Mouse (Mus musculus) midbrain, embryonic 12.5 days (tissue): ENCODE measurements around the gene Col9a1. TPM values are rescaled to one million over a fixed set of nuclear protein-coding genes. Genes with fewer than 3 reads are reported as not detected.
A peak's percentile ranks its signal among the peaks of the same experiment; 100 is the strongest.

Experiments used
- ATAC-seq: fragments of 200-750 bp; cut with Nextera tagmentation; 2 replicates; pipeline ENCODE4 v1.8.0; 2017; ENCODE audit warnings: low read depth, moderate TSS enrichment, moderate library complexity; ENCODE audit not compliant: low FRiP score
- H3K27ac ChIP-seq: fragments of 300-500 bp; sonication (generic); replicated peaks from 2 replicates; pipeline ENCODE4 v1.5.1; 2016; ENCODE audit warnings: mild to moderate bottlenecking
- H3K27me3 ChIP-seq: fragments of 300-500 bp; sonication (generic); 2 replicates; pipeline ENCODE4 v1.6.1; 2016; ENCODE audit warnings: mild to moderate bottlenecking
- H3K36me3 ChIP-seq: fragments of 300-500 bp; sonication (generic); 2 replicates; pipeline ENCODE4 v1.6.1; 2016
- H3K4me1 ChIP-seq: fragments of 300-500 bp; sonication (generic); 2 replicates; pipeline ENCODE4 v1.6.1; 2016
- H3K4me2 ChIP-seq: fragments of 300-500 bp; sonication (generic); replicated peaks from 2 replicates; pipeline ENCODE4 v1.6.1; 2016; ENCODE audit warnings: mild to moderate bottlenecking, moderate library complexity
- H3K4me3 ChIP-seq: fragments of 300-500 bp; sonication (generic); 2 replicates; pipeline ENCODE4 v1.5.1; 2016; ENCODE audit warnings: mild to moderate bottlenecking
- H3K9ac ChIP-seq: fragments of 300-500 bp; sonication (generic); replicated peaks from 2 replicates; pipeline ENCODE4 v1.6.1; 2016; ENCODE audit warnings: mild to moderate bottlenecking, moderate library complexity
- H3K9me3 ChIP-seq: fragments of 300-500 bp; sonication (generic); 2 replicates; pipeline ENCODE4 v1.6.1; 2016; ENCODE audit warnings: mild to moderate bottlenecking
- WGBS: fragments of 180-500 bp; shearing (Covaris S2); methylation state at CpG from one replicate; pipeline ENCODE4 v1.1.7; 2016; 5-methylcytosine and 5-hydroxymethylcytosine counted together
- polyA plus RNA-seq: library from polyadenylated mRNA; unstranded; fragments of >200 nt; fragmentation: Nextera tagmentation; extraction: Ambion mirVana; gene quantifications from 2 replicates; pipeline ENCODE4 v1.2.1, GENCODE M21; 2016

Gene Col9a1
- polyA plus RNA-seq, 1 experiment from 2014 or later, result 23.4 TPM

- WGBS, result 81% methylated on average over 3 of the region's 3 CpGs
- H3K36me3 ChIP-seq, result no peaks in the 10 kb centered on the region
- no peak overlapping the region for H3K4me3 ChIP-seq
- H3K4me2 ChIP-seq, result no peak overlapping the region
- H3K27me3 ChIP-seq, result no peaks in the 10 kb centered on the region
- no peak overlapping the region for H3K9ac ChIP-seq
- H3K27ac ChIP-seq, result no peak overlapping the region
- H3K9me3 ChIP-seq, result no peaks in the 10 kb centered on the region
- H3K4me1 ChIP-seq, result no peaks in the 10 kb centered on the region
- no peak for ATAC-seq
These were observed 1.6 kb upstream of the Col9a1 start for GRCm38 (mm10) chr1:24175761-24176160.

GRCm38 (mm10) chr1:24179856-24180255 is 2.4 kb downstream of the Col9a1 start:
- 84% methylated on average over 2 of the region's 2 CpGs for WGBS
- Histone ChIP-seq H3K27ac (no peak overlapping the region), H3K27me3 (no peaks in the 10 kb centered on the region), H3K4me2 (no peak overlapping the region), H3K36me3 (no peaks in the 10 kb centered on the region), H3K4me1 (no peaks in the 10 kb centered on the region), H3K4me3 (no peak overlapping the region), H3K9ac (no peak overlapping the region), H3K9me3 (no peaks in the 10 kb centered on the region)
- no peak for ATAC-seq

GRCm38 (mm10) chr1:24184981-24185380 is 7.6 kb downstream of the Col9a1 start:
- Histone ChIP-seq H3K9ac (no peak overlapping the region), H3K27ac (no peak overlapping the region), H3K9me3 (no peaks in the 10 kb centered on the region), H3K27me3 (no peaks in the 10 kb centered on the region), H3K36me3 (no peaks in the 10 kb centered on the region), H3K4me3 (no peak overlapping the region), H3K4me2 (no peak overlapping the region), H3K4me1 (no peaks in the 10 kb centered on the region)
- 76% methylated on average over 11 of the region's 11 CpGs for WGBS
- ATAC-seq, result no peak

- Histone ChIP-seq H3K4me2 (no peak overlapping the region), H3K4me1 (no peaks in the 10 kb centered on the region), H3K9ac (no peak overlapping the region), H3K4me3 (no peak overlapping the region), H3K27me3 (no peaks in the 10 kb centered on the region), H3K36me3 (no peaks in the 10 kb centered on the region), H3K9me3 (no peaks in the 10 kb centered on the region), H3K27ac (no peak overlapping the region)
- WGBS, result 89% methylated on average over 11 of the region's 11 CpGs
- ATAC-seq, result no peak
These were observed 9.6 kb downstream of the Col9a1 start for GRCm38 (mm10) chr1:24186964-24187363.

- no peaks in the 10 kb centered on the region for H3K36me3 ChIP-seq
- 94% methylated on average over 4 of the region's 4 CpGs for WGBS
- peaks cover 8% of the 10 kb centered on the region; the same call in 1 of the 2 replicates for H3K4me1 ChIP-seq
- H3K27me3 ChIP-seq, result no peaks in the 10 kb centered on the region
- no peaks in the 10 kb centered on the region for H3K9me3 ChIP-seq
- no peak overlapping the region for H3K9ac ChIP-seq
- no peak for ATAC-seq
- no peak overlapping the region for H3K27ac ChIP-seq
- no peak overlapping the region for H3K4me3 ChIP-seq
- H3K4me2 ChIP-seq, result no peak overlapping the region
These were observed 14.3 kb downstream of the Col9a1 start for GRCm38 (mm10) chr1:24191668-24192067.

- Histone ChIP-seq H3K4me2 (no peak overlapping the region), H3K36me3 (no peaks in the 10 kb centered on the region), H3K9ac (no peak overlapping the region), H3K4me3 (no peak overlapping the region), H3K9me3 (no peaks in the 10 kb centered on the region), H3K27ac (no peak overlapping the region), H3K4me1 (peaks cover 8% of the 10 kb centered on the region; the same call in 1 of the 2 replicates), H3K27me3 (no peaks in the 10 kb centered on the region)
- ATAC-seq, result no peak
- WGBS, result 75% methylated on average over 4 of the region's 4 CpGs
These were observed 16.7 kb downstream of the Col9a1 start for GRCm38 (mm10) chr1:24194111-24194510.

- Histone ChIP-seq H3K27ac (no peak overlapping the region), H3K4me3 (no peak overlapping the region), H3K9ac (no peak overlapping the region), H3K4me2 (no peak overlapping the region), H3K36me3 (no peaks in the 10 kb centered on the region), H3K27me3 (no peaks in the 10 kb centered on the region), H3K4me1 (peaks cover 8% of the 10 kb centered on the region; the same call in 1 of the 2 replicates), H3K9me3 (no peaks in the 10 kb centered on the region)
- whole genome bisulfite sequencing, result 46% methylated on average over 12 of the region's 12 CpGs
- ATAC-seq, result no peak
These were observed 17.8 kb downstream of the Col9a1 start for GRCm38 (mm10) chr1:24195070-24195840.

- Histone ChIP-seq H3K4me1 (peaks cover 8% of the 10 kb centered on the region; the same call in 1 of the 2 replicates), H3K27me3 (no peaks in the 10 kb centered on the region), H3K27ac (no peak overlapping the region), H3K4me3 (no peak overlapping the region), H3K9ac (no peak overlapping the region), H3K9me3 (no peaks in the 10 kb centered on the region), H3K4me2 (no peak overlapping the region), H3K36me3 (no peaks in the 10 kb centered on the region)
- 37% methylated on average over 3 of the region's 3 CpGs for WGBS
- no peak; the same call in 1 of the 2 replicates for ATAC-seq
These were observed 18.6 kb downstream of the Col9a1 start for GRCm38 (mm10) chr1:24195951-24196517.

- 69% methylated on average over 9 of the region's 9 CpGs for WGBS
- Histone ChIP-seq H3K36me3 (no peaks in the 10 kb centered on the region), H3K27me3 (no peaks in the 10 kb centered on the region), H3K4me1 (no peaks in the 10 kb centered on the region), H3K4me3 (no peak overlapping the region), H3K4me2 (no peak overlapping the region), H3K27ac (no peak overlapping the region), H3K9me3 (peaks cover 5% of the 10 kb centered on the region; the same call in 1 of the 2 replicates), H3K9ac (no peak overlapping the region)
- ATAC-seq, result no peak
These were observed 34.4 kb downstream of the Col9a1 start for GRCm38 (mm10) chr1:24211621-24212385.

- no peak overlapping the region for H3K27ac ChIP-seq
- no peak overlapping the region for H3K9ac ChIP-seq
- no peaks in the 10 kb centered on the region for H3K36me3 ChIP-seq
- no peaks in the 10 kb centered on the region for H3K4me1 ChIP-seq
- H3K27me3 ChIP-seq, result no peaks in the 10 kb centered on the region
- ATAC-seq, result peak; percentile 69; the same call in 1 of the 2 replicates
- H3K9me3 ChIP-seq, result no peaks in the 10 kb centered on the region
- 28% methylated on average over 6 of the region's 6 CpGs for WGBS
- no peak overlapping the region for H3K4me2 ChIP-seq
- no peak overlapping the region for H3K4me3 ChIP-seq
These were observed 41.6 kb downstream of the Col9a1 start for GRCm38 (mm10) chr1:24219041-24219440.

GRCm38 (mm10) chr1:24222231-24222630 is 44.8 kb downstream of the Col9a1 start:
- Histone ChIP-seq H3K36me3 (no peaks in the 10 kb centered on the region), H3K9me3 (no peaks in the 10 kb centered on the region), H3K4me1 (no peaks in the 10 kb centered on the region), H3K9ac (no peak overlapping the region), H3K4me3 (no peak overlapping the region), H3K4me2 (no peak overlapping the region), H3K27ac (no peak overlapping the region), H3K27me3 (no peaks in the 10 kb centered on the region)
- ATAC-seq, result no peak
- 88% methylated on average over 2 of the region's 2 CpGs for WGBS

- no peak overlapping the region for H3K4me3 ChIP-seq
These were observed 45.7 kb downstream of the Col9a1 start for GRCm38 (mm10) chr1:24222981-24223612.

More at GRCm38 (mm10) chr1:24222981-24223612, 45.7 kb downstream of the Col9a1 start:
- no peaks in the 10 kb centered on the region for H3K36me3 ChIP-seq
- no peaks in the 10 kb centered on the region for H3K4me1 ChIP-seq
- WGBS, result 84% methylated on average over 8 of the region's 8 CpGs
- H3K27me3 ChIP-seq, result no peaks in the 10 kb centered on the region
- H3K9me3 ChIP-seq, result no peaks in the 10 kb centered on the region
- no peak overlapping the region for H3K27ac ChIP-seq
- no peak overlapping the region for H3K4me2 ChIP-seq
- ATAC-seq, result no peak
- H3K9ac ChIP-seq, result no peak overlapping the region
